Mouse (Mus musculus) cerebellum, adult 9-11 months (tissue): Measurements from ENCODE around the gene Tbx18.

Source experiments
- DNase-seq: peaks from one replicate; pipeline ENCODE4 v3.0.0; 2022

The Tbx18 gene

DNA sequence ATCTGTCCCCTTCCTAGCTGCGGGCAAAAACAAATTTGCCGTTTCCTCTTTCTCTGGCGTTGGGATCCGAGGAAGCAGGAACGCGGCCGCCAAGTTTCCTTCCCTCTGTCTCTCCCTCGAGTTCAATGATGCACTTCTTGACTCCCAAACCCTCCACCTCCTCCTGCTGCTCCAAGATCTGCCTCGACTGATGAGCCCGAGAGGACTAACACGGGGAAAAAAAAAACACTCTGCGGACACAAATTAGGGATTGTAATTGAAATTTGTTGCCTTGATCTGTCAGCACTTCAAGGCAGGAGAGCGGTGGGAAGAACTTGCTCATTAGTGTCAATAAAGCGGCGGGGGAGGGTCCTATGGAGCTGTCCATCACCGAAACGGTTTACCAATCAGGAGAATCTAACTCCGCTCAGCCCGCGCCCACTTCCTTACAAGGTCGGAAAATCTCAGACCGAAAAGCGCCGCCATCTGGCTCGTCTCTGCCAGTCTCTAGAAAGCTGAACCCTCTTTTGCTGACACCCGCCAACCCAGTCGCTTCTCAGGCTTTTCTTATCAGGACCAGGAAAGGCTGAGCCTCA, at the start of gene Tbx18:
Gene Tbx18 (minus strand): TSS at position 300 of the 575 bp plus-strand sequence.
- no peak for DNase-seq

- no peak for DNase-seq
Measured at GRCm38 (mm10) chr9:87773951-87774350, 42.9 kb upstream of the Tbx18 start.

- DNase-seq: no peak
Measured at GRCm38 (mm10) chr9:87755621-87756020, 24.6 kb upstream of the Tbx18 start.

- DNase-seq: no peak
Measured at GRCm38 (mm10) chr9:87741599-87741998, 10.5 kb upstream of the Tbx18 start.

- no peak for DNase-seq
Measured at GRCm38 (mm10) chr9:87740667-87741066, 9.6 kb upstream of the Tbx18 start.

DNA sequence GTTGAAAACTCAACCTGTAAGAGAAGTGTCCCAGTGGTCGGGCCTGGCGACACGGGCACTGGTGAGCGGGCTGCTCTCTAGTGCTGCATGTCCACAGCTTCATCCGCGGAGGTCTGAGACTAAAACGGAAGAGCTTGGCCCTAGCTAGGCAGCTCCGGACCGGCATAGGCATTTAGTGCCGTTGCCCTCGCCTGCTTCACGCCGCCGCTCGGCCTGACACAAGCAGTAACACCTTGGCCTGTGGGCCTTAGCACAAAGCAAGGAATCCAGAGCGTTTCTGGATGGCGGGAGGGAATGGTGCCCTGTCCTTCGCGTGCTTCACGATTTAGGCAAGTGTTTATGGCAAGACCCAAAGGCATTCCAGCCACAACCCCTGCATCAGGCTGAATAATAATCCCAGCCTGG, 9.2 kb upstream of the Tbx18 start:
- no peak for DNase-seq

GRCm38 (mm10) chr9:87739543-87740161, 8.6 kb upstream of the Tbx18 start:
- DNase-seq: no peak

- DNase-seq: no peak
Measured at GRCm38 (mm10) chr9:87738766-87739542, 7.9 kb upstream of the Tbx18 start.

GRCm38 (mm10) chr9:87738123-87738522, 7.1 kb upstream of the Tbx18 start:
- DNase-seq: no peak

GRCm38 (mm10) chr9:87737271-87737670, 6.2 kb upstream of the Tbx18 start:
- no peak for DNase-seq

GRCm38 (mm10) chr9:87735046-87735445, 4.0 kb upstream of the Tbx18 start:
- DNase-seq: no peak

- DNase-seq: no peak
Measured at GRCm38 (mm10) chr9:87734631-87735030, 3.6 kb upstream of the Tbx18 start.

DNA sequence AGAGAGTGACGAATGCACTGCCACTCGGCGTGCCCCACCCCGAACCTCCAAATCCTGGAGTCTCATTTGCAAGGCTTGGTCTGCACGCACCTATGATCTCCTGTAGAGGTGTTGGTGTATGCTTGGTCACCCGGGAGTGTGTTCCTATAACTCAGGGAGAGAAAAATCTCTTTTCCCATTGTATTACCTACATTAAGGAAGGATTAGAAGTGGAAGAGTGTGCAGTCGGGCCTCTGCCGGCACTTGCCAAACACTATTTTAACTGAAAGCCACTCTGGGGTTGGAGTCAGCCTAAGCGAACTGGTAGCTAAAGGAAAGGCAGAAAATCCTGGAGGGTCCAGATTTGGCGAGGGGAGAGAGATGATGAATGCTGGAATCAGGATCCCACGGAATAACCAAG, 2.7 kb upstream of the Tbx18 start:
- DNase-seq: no peak

GRCm38 (mm10) chr9:87733236-87733630, 2.2 kb upstream of the Tbx18 start:
- no peak for DNase-seq

GRCm38 (mm10) chr9:87732416-87733235, 1.6 kb upstream of the Tbx18 start:
- no peak for DNase-seq

DNA sequence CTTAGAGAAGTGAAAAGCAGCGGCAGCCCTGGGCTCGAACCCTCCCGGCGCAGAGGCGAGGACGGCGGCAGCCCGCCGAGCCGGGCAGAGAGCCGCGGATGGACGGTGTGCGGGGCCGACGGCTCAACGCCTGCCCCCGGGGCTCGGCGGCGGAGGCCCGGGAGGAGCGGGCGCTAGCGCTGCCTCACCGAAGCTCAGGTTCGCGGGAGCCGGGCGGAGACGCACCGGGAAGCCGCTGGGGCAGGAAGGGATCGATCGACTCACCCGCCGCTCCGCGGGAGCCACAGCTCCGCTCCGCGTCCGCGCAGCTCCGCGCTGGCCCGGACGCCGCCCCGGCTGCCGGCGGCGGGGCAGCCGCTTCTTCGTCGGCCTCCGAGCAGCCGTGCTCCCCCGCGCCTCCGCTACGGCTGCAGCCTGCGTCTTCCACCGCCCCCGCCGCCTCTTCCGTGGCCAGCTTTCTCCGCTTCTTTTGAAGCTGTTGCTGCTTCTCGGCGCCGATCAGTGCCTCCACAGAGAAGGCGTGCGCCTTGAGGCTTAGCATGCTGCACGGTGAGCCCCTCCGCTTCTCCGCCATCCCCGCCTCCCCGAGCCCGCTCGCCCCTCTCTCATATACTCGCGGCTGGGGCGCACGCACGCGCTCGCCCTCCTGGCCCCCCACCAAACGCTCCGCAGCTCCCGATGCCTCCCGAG, 644 bp downstream of the Tbx18 start:
- DNase-seq: no peak

DNA sequence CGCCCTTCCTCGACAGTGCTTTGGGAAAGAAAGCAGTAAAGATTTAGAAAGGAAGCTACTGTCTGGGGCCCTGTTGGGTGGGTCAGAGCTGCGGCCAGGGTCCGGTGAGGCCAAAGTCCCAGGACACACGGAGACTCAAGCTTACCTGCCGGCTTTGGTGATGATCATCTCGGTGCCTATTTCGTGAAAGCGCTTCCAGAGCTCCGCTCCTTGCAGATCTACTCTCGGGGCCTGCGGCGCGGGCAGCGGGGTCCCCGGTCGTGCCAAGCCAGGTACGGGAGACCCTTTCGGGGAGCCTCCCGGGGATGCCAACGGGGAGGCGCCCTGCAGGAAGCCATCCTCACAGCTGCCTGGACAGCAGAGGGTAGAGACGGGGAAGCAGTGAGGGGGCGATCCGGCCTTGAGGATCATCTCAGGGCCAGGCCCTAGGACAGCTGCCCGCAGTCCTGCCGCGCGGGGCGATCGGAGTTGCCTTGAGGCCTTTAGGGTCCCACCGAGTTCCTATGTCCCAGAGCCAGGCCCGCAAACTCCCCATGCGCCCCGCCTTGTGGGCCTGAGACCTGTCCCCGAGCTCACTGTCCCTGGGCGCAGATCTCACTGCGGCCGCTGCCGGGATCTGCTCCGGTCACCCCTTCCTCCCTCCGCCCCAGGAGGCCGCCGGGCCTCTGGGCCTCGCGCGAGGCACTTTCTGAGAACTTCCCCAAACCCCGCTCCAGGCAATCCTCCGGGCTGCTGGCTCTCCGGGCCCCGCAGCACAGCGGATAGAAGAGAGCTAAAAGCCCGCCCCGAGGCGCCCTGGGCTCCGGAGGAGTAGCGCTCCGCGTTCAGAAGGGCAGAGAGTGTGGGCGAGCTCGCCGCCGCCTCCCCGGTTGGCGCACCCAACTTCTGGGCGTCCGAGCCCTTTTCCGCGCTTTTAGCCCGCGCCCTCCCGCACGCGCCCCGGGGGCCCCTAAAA, 1.5 kb downstream of the Tbx18 start:
- no peak for DNase-seq

- DNase-seq: no peak
Measured at GRCm38 (mm10) chr9:87728107-87728506, 3.0 kb downstream of the Tbx18 start.

DNA sequence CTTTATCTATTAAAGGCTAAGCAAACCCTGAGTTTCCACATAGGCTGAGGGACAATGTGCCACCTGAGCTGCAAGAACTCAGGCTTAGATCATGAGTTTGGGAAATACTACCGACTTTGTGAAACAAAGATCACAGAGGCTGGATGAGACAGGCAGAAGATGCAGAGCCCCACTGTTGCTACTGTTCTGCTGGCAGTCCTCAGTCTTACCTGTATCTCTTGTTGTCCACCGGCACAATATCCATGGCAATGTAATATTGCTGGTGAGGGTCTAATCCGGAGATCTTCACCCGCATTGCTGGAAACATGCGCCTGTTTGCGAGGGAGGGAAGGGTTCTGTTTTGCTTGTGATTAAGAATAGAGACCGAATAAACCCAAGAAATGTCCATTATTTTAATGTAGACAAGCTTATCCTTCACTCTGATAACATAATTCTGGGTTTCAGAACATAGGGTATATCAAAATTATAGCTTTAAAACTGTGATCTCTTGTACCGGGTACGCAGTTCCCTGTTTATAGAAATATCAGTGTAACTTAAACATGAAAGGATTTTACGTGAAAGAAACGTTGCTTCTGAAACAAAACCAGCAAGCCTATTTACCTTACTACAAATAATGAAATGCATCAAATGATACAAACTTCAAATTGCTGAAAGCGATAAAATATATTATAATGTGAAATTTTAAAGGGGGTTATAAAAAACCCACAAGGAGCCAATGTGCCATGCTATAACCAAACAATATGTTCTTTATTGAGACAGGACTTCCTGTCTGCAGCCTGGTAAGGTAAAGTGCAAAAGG, 3.7 kb downstream of the Tbx18 start:
- no peak for DNase-seq

GRCm38 (mm10) chr9:87721793-87722192, 9.3 kb downstream of the Tbx18 start:
- no peak for DNase-seq

GRCm38 (mm10) chr9:87710360-87710759, 20.7 kb downstream of the Tbx18 start:
- no peak for DNase-seq
